Mouse (Mus musculus) MEL (cell line): ENCODE results near the gene Dis3l2. TPM values are rescaled to one million over a fixed set of nuclear protein-coding genes. Genes with fewer than 3 reads are reported as not detected.

Experiments
- DNase-seq: peaks from one replicate; pipeline ENCODE4 v3.0.0; 2011; ENCODE audit warnings: low read depth, low spot score
- H3K27ac ChIP-seq: 2 replicates; pipeline ENCODE4 v1.5.1; 2012; ENCODE audit warnings: low read depth, mild to moderate bottlenecking, control low read depth, low read length, moderate library complexity; ENCODE audit not compliant: control insufficient read depth
- H3K27me3 ChIP-seq, 2 experiments: fragments of 150-350 bp in 1 of 2; sonication (generic) in 1 of 2; 2 replicates each; pipeline ENCODE4 v1.6.1; 2012; ENCODE audit warnings: low read length in 2 of 2, mild to moderate bottlenecking in 2 of 2, improper control_type of control experiment in 1 of 2, moderate library complexity in 1 of 2; ENCODE audit not compliant: insufficient read depth in 2 of 2, control insufficient read depth in 1 of 2
- H3K36me3 ChIP-seq, 2 experiments: 2 replicates each; pipeline ENCODE4 v1.6.1; 2012 to 2014; ENCODE audit warnings: low read length in 2 of 2, improper control_type of control experiment in 1 of 2, inconsistent platforms in 1 of 2, mild to moderate bottlenecking in 1 of 2; ENCODE audit not compliant: insufficient read depth in 2 of 2, control insufficient read depth in 1 of 2
- H3K4me1 ChIP-seq, 2 experiments: fragments of 150-350 bp in 1 of 2; sonication (generic) in 1 of 2; 2 replicates each; pipeline ENCODE4 v1.6.1; 2012; ENCODE audit warnings: low read length in 2 of 2, improper control_type of control experiment in 1 of 2, mild to moderate bottlenecking in 1 of 2; ENCODE audit not compliant: insufficient read depth in 2 of 2, control insufficient read depth in 1 of 2
- H3K4me3 ChIP-seq, 2 experiments: fragments of 150-350 bp in 1 of 2; sonication (generic) in 1 of 2; 2 replicates each; pipeline ENCODE4 v1.5.1; 2012; ENCODE audit warnings: low read depth in 2 of 2, low read length in 2 of 2, mild to moderate bottlenecking in 2 of 2, moderate library complexity in 2 of 2, control low read depth in 1 of 2, improper control_type of control experiment in 1 of 2; ENCODE audit not compliant: control insufficient read depth in 1 of 2, insufficient read depth in 1 of 2
- H3K79me2 ChIP-seq: 2 replicates; pipeline ENCODE4 v1.6.1; 2012; ENCODE audit warnings: mild to moderate bottlenecking, low read length, moderate library complexity; ENCODE audit not compliant: control insufficient read depth, poor library complexity, insufficient read depth
- H3K9ac ChIP-seq: 2 replicates; pipeline ENCODE4 v1.6.1; 2012; ENCODE audit warnings: low read depth, mild to moderate bottlenecking, control low read depth, low read length, moderate library complexity; ENCODE audit not compliant: control insufficient read depth, poor library complexity, severe bottlenecking
- H3K9me3 ChIP-seq: fragments of 150-350 bp; sonication (generic); replicated peaks from 2 replicates; pipeline ENCODE4 v1.6.1; 2012; ENCODE audit warnings: mild to moderate bottlenecking, low read length, improper control_type of control experiment, moderate library complexity; ENCODE audit not compliant: insufficient read depth
- CHD1 ChIP-seq: IDR thresholded peaks from 2 replicates; pipeline ENCODE4 v1.6.1; 2012; ENCODE audit warnings: low read depth, mild to moderate bottlenecking, inconsistent platforms, low read length, improper control_type of control experiment
- CHD2 ChIP-seq: IDR thresholded peaks from 2 replicates; pipeline ENCODE4 v1.6.1; 2011; ENCODE audit warnings: low read length, improper control_type of control experiment
- E2F4 ChIP-seq: IDR thresholded peaks from 2 replicates; pipeline ENCODE4 v1.6.1; 2011; ENCODE audit warnings: low read depth, low read length, improper control_type of control experiment, borderline replicate concordance
- ELF1 ChIP-seq: IDR thresholded peaks from 2 replicates; pipeline ENCODE4 v1.6.1; 2014; ENCODE audit warnings: low read depth, mild to moderate bottlenecking, inconsistent platforms, low read length, improper control_type of control experiment, moderate library complexity
- EP300 ChIP-seq, 2 experiments: IDR thresholded peaks; 2 replicates each; pipeline ENCODE4 v1.6.1; 2011; ENCODE audit warnings: improper control_type of control experiment in 2 of 2, low read length in 2 of 2, low read depth in 1 of 2, mild to moderate bottlenecking in 1 of 2
- ETS1 ChIP-seq: IDR thresholded peaks from 2 replicates; pipeline ENCODE4 v1.6.1; 2012; ENCODE audit warnings: low read depth, mild to moderate bottlenecking, inconsistent platforms, low read length, improper control_type of control experiment, moderate library complexity
- GATA1 ChIP-seq: IDR thresholded peaks from 2 replicates; pipeline ENCODE4 v1.6.1; 2011; ENCODE audit warnings: low read depth, low read length, improper control_type of control experiment
- HCFC1 ChIP-seq: IDR thresholded peaks from 2 replicates; pipeline ENCODE4 v1.6.1; 2012; ENCODE audit warnings: low read depth, mild to moderate bottlenecking, inconsistent platforms, low read length, improper control_type of control experiment, moderate library complexity
- JUND ChIP-seq: IDR thresholded peaks from 2 replicates; pipeline ENCODE4 v1.6.1; 2011; ENCODE audit warnings: low read depth, mild to moderate bottlenecking, improper control_type of control experiment, low read length
- KAT2A ChIP-seq: conservative IDR thresholded peaks from 2 replicates; pipeline ENCODE4 v1.6.1; 2012; ENCODE audit warnings: low read depth, low read length, improper control_type of control experiment, inconsistent platforms
- MAFK ChIP-seq: IDR thresholded peaks from 2 replicates; pipeline ENCODE4 v1.6.1; 2011; ENCODE audit warnings: low read depth, mild to moderate bottlenecking, low read length, improper control_type of control experiment, borderline replicate concordance
- MEF2A ChIP-seq: IDR thresholded peaks from 2 replicates; pipeline ENCODE4 v1.6.1; 2014; ENCODE audit warnings: low read depth, mild to moderate bottlenecking, inconsistent platforms, low read length, improper control_type of control experiment; ENCODE audit not compliant: poor library complexity, insufficient replicate concordance, severe bottlenecking; ENCODE audit errors: extremely low read depth
- MYB ChIP-seq: IDR thresholded peaks from 2 replicates; pipeline ENCODE4 v1.6.1; 2011; ENCODE audit warnings: mild to moderate bottlenecking, low read depth, low read length, improper control_type of control experiment
- MYC ChIP-seq: IDR thresholded peaks from 2 replicates; pipeline ENCODE4 v1.6.1; 2011; ENCODE audit warnings: low read depth, mild to moderate bottlenecking, low read length, improper control_type of control experiment, moderate library complexity
- RCOR1 ChIP-seq: IDR thresholded peaks from 2 replicates; pipeline ENCODE4 v1.6.1; 2012; ENCODE audit warnings: low read depth, mild to moderate bottlenecking, inconsistent platforms, low read length, improper control_type of control experiment
- SIN3A ChIP-seq: IDR thresholded peaks from 2 replicates; pipeline ENCODE4 v1.6.1; 2012; ENCODE audit warnings: low read length, improper control_type of control experiment, inconsistent platforms
- SMC3 ChIP-seq: IDR thresholded peaks from 2 replicates; pipeline ENCODE4 v1.6.1; 2011; ENCODE audit warnings: low read depth, low read length, improper control_type of control experiment
- TAL1 ChIP-seq: IDR thresholded peaks from 2 replicates; pipeline ENCODE4 v1.6.1; 2012; ENCODE audit warnings: mild to moderate bottlenecking, inconsistent platforms, low read length, moderate library complexity, mixed read lengths
- TBP ChIP-seq: IDR thresholded peaks from 2 replicates; pipeline ENCODE4 v1.8.0; 2011; ENCODE audit warnings: low read depth, low read length, improper control_type of control experiment
- TCF12 ChIP-seq: IDR thresholded peaks from 2 replicates; pipeline ENCODE4 v1.6.1; 2014; ENCODE audit warnings: low read depth, mild to moderate bottlenecking, inconsistent platforms, low read length, improper control_type of control experiment, moderate library complexity
- UBTF ChIP-seq: IDR thresholded peaks from 2 replicates; pipeline ENCODE4 v1.6.1; 2012; ENCODE audit warnings: low read depth, mild to moderate bottlenecking, inconsistent platforms, low read length, improper control_type of control experiment, moderate library complexity, borderline replicate concordance; ENCODE audit not compliant: insufficient read depth
- USF2 ChIP-seq, 2 experiments: IDR thresholded peaks; 2 replicates each; pipeline ENCODE4 v1.6.1; 2011 to 2012; ENCODE audit warnings: improper control_type of control experiment in 2 of 2, low read length in 2 of 2, borderline replicate concordance in 1 of 2, inconsistent platforms in 1 of 2, low read depth in 1 of 2, mild to moderate bottlenecking in 1 of 2; ENCODE audit not compliant: insufficient read depth in 1 of 2
- ZMIZ1 ChIP-seq: IDR thresholded peaks from 2 replicates; pipeline ENCODE4 v1.6.1; 2012; ENCODE audit warnings: low read depth, mild to moderate bottlenecking, inconsistent platforms, low read length, improper control_type of control experiment, moderate library complexity
- polyA plus RNA-seq, 2 experiments: library from polyadenylated mRNA; stranded (reverse) in 1 of 2; unstranded in 1 of 2; fragments of >175 nt in 1 of 2; fragments of >200 nt in 1 of 2; gene quantifications; 2 replicates each; pipeline versions ENCODE4 v1.2.1 to v1.2.4; 2012; ENCODE audit warnings: low replicate concordance in 2 of 2, low read depth in 1 of 2; ENCODE audit not compliant: insufficient read length in 2 of 2, insufficient read depth in 1 of 2, missing spikeins in 1 of 2
- total RNA-seq: library from RNA; depleted of rRNA; stranded (reverse); fragments of 300-350 nt; gene quantifications from 2 replicates; pipeline ENCODE4 v1.2.3, GENCODE M21; 2012

The Dis3l2 gene
- total and polyA plus RNA-seq, 3 experiments = 16.9 to 17.3 TPM; not detected in 1

DNA sequence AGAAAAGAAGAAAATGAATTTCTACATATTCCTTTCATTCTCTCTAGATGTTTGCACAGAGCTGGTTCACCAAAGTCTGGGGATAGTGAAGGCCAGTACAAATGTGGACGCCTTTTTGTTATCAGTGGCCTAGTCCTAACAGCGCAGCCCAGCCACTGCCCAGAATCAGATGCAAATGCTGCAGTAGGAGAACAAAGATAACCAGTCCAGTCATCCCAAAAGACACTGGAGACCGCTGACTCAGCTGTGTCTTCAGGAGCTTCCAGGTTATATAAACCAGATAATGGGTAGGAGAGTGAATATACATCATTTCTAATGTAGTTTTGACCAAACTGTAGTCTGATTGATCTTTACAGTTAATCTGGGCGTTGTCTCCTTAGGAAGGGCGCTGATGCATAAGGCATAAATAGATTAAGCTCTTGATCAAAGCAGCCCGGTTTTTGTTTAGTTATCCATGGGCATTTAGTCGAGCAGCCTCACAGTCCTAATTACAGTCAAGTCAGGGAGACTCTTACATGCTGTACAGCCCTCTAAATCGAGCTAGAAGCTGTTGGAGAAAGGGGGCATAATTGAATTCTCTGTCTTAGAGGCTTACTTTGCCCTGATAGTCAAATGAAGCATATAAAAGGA lies 212.9 kb downstream of the Dis3l2 start:
- TF ChIP-seq SIN3A (0 out of 2 replicates have a peak, but pooled peaks have one; percentile 28), TAL1 (peak; percentile 40), RCOR1 (peak; percentile 18; the same call in 1 of the 2 replicates), ELF1 (no peak), ETS1 (peak; percentile 50; the same call in 1 of the 2 replicates), MAFK (peak; percentile 75), TCF12 (peak; percentile 38; the same call in 1 of the 2 replicates), EP300 (IDR thresholded peaks at IDR 0.05; ENCODE audit: low read depth in 1 of 2, low read length in 2 of 2) (peak; percentile 55 to 72), GATA1 (peak; percentile 80), JUND (no peak)
- Histone ChIP-seq H3K79me2 (no peaks in the 10 kb centered on the region), H3K27me3 (no peaks in the 10 kb centered on the region), H3K9ac (no peak overlapping the region; the same call in 1 of the 2 replicates), H3K36me3 (peaks cover 0 to 14% of the 10 kb centered on the region in 2 experiments; a peak in 2 of 4 replicates), H3K9me3 (no peaks in the 10 kb centered on the region), H3K4me3 (no peak overlapping the region), H3K4me1 (peaks cover 4 to 10% of the 10 kb centered on the region in 2 experiments), H3K27ac (peak overlapping the region; percentile 56)
- peak; percentile 71 for DNase-seq

DNA sequence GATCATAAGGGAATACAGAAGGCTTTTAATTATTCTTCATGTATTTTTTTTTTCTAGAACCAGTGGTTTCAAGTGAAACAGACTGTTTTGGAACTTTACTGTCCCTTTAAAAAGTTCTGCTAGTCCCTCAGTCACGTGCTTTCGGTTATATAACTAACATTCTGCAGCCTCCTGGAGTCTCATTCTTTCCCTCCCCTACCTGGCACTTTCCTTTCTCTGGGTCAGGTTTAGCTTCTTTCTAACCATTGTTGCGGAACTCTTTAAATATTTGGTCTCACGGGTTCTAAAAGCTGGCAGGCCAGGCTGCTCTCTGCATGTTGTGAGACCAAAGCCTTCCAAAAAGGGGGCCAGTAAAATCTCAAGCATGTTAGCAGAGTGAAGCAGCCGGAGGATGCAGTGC lies 222.2 kb downstream of the Dis3l2 start:
- Histone ChIP-seq H3K36me3 (no peaks in the 10 kb centered on the region), H3K79me2 (no peaks in the 10 kb centered on the region), H3K4me3 (no peak overlapping the region), H3K27me3 (no peaks in the 10 kb centered on the region), H3K27ac (no peak overlapping the region), H3K9ac (no peak overlapping the region), H3K9me3 (no peaks in the 10 kb centered on the region), H3K4me1 (no peaks in the 10 kb centered on the region)
- TF ChIP-seq CHD2 (no peak), TAL1 (no peak), RCOR1 (no peak), UBTF (no peak), E2F4 (no peak), HCFC1 (no peak), CHD1 (no peak), MYB (no peak), TCF12 (no peak), MYC (no peak), MEF2A (no peak), MAFK (no peak), ELF1 (no peak), SMC3 (no peak), ZMIZ1 (no peak), USF2 (IDR thresholded peaks at IDR 0.05; ENCODE audit: borderline replicate concordance in 1 of 2, insufficient read depth in 1 of 2, low read depth in 1 of 2, low read length in 2 of 2) (no peak), TBP (no peak), KAT2A (no peak)
- no peak for DNase-seq
